10 mouse cellular contexts compared by ENCODE assay signal in genomic region chr13:80557156-80557555, GRCm38 (mm10).
DNase-seq lines count a peak whose midpoint lies in the region; ATAC-seq and TF ChIP-seq lines count a peak whose summit lies in the region.
"Had no signal": no experiment of that assay in that cellular context is flagged by ENCODE, and none has a peak within 500 bp of the region (broad histone marks: within the 10 kb centered on the region; RNA-seq: fewer than 3 reads in every experiment).

No protein-coding gene starts in this region.

- TF ChIP-seq CTCF in forebrain, postnatal 0 days (IDR thresholded peaks at IDR 0.05; ENCODE audit: low read depth), result no peak

- H3K4me2 ChIP-seq in forebrain, embryonic 11.5 days (ENCODE audit: low read depth, low read length, severe bottlenecking), result no peak overlapping the region
- H3K4me2 ChIP-seq in forebrain, postnatal 0 days (ENCODE audit: low read depth), result no peak overlapping the region
- H3K4me2 ChIP-seq in embryonic facial prominence, embryonic 14.5 days (ENCODE audit: low read depth, low read length), result no peak overlapping the region
- H3K4me2 ChIP-seq: lung, embryonic 15.5 days had no signal

- no peaks in the 10 kb centered on the region for H3K27me3 ChIP-seq in forebrain, embryonic 11.5 days (ENCODE audit: control insufficient read depth, insufficient read depth, low read length)
- H3K27me3 ChIP-seq in forebrain, postnatal 0 days (ENCODE audit: insufficient read depth, low read length), result no peaks in the 10 kb centered on the region
- H3K27me3 ChIP-seq in embryonic facial prominence, embryonic 14.5 days (replicated peaks; ENCODE audit: control insufficient read depth, insufficient read depth, low read length), result no peaks in the 10 kb centered on the region
- H3K27me3 ChIP-seq: lung, embryonic 15.5 days had no signal

- intact Hi-C loops in heart, postnatal 36 days (cut with DNase I), result no loop called here

- H3K27ac ChIP-seq in forebrain, embryonic 11.5 days (ENCODE audit: low read depth, low read length), result no peak overlapping the region
- H3K27ac ChIP-seq in forebrain, postnatal 0 days (ENCODE audit: low read depth, low read length), result no peak overlapping the region
- no peak overlapping the region for H3K27ac ChIP-seq in embryonic facial prominence, embryonic 14.5 days (replicated peaks; ENCODE audit: low read depth, low read length)
- H3K27ac ChIP-seq: lung, embryonic 15.5 days had no signal

- ATAC-seq in forebrain, embryonic 11.5 days (replicated peaks; ENCODE audit: low FRiP score), result 0 out of 2 replicates have a peak, but pooled peaks have one; percentile 55
- ATAC-seq in forebrain, postnatal 0 days, result no peak; the same call in 1 of the 2 replicates
- ATAC-seq in embryonic facial prominence, embryonic 14.5 days (ENCODE audit: low read depth), result peak; percentile 84

- no peaks in the 10 kb centered on the region for H3K4me1 ChIP-seq in forebrain, embryonic 11.5 days (replicated peaks; ENCODE audit: control insufficient read depth, insufficient read depth, low read length)
- H3K4me1 ChIP-seq in forebrain, postnatal 0 days (ENCODE audit: insufficient read depth), result no peaks in the 10 kb centered on the region
- no peaks in the 10 kb centered on the region for H3K4me1 ChIP-seq in embryonic facial prominence, embryonic 14.5 days (ENCODE audit: control insufficient read depth, insufficient read depth, low read length)
- H3K4me1 ChIP-seq: lung, embryonic 15.5 days had no signal

- H3K9ac ChIP-seq in forebrain, embryonic 11.5 days (ENCODE audit: low read length), result no peak overlapping the region
- H3K9ac ChIP-seq in forebrain, postnatal 0 days, result no peak overlapping the region
- H3K9ac ChIP-seq in embryonic facial prominence, embryonic 14.5 days (ENCODE audit: low read depth, low read length), result no peak overlapping the region
- H3K9ac ChIP-seq: lung, embryonic 15.5 days had no signal

- DNase-seq in forebrain, embryonic 11.5 days (ENCODE audit: low spot score), result no peak
- no peak for DNase-seq in forebrain, postnatal 0 days
- DNase-seq in MN1 (ENCODE audit: low spot score), result peak; percentile 6
- peak; percentile 56 for DNase-seq in embryonic facial prominence, embryonic 14.5 days (ENCODE audit: low spot score)
- DNase-seq in heart, postnatal 36 days, result peak; percentile 2 to 3
- no peak for DNase-seq in right cerebral cortex, postnatal 14 days
- DNase-seq in ovary, adult 18-20 months (ENCODE audit: low spot score), result no peak
- no peak for DNase-seq in lung, postnatal 14 days
- DNase-seq: layer of hippocampus, adult 9-11 months had no signal

- H3K9me3 ChIP-seq in forebrain, embryonic 11.5 days (ENCODE audit: control insufficient read depth, low read length), result no peaks in the 10 kb centered on the region
- no peaks in the 10 kb centered on the region for H3K9me3 ChIP-seq in forebrain, postnatal 0 days (ENCODE audit: low read length)
- H3K9me3 ChIP-seq in embryonic facial prominence, embryonic 14.5 days (ENCODE audit: control insufficient read depth, low read length), result no peaks in the 10 kb centered on the region
- H3K9me3 ChIP-seq: lung, embryonic 15.5 days had no signal

- no peak overlapping the region for H3K4me3 ChIP-seq in forebrain, embryonic 11.5 days (ENCODE audit: low read depth, low read length)
- H3K4me3 ChIP-seq in forebrain, postnatal 0 days (ENCODE audit: low read depth, low read length), result no peak overlapping the region
- no peak overlapping the region for H3K4me3 ChIP-seq in embryonic facial prominence, embryonic 14.5 days (ENCODE audit: low read depth, low read length)
- H3K4me3 ChIP-seq: lung, embryonic 15.5 days had no signal

- H3K36me3 ChIP-seq in forebrain, embryonic 11.5 days (ENCODE audit: control insufficient read depth, insufficient read depth, low read length), result no peaks in the 10 kb centered on the region
- H3K36me3 ChIP-seq in forebrain, postnatal 0 days (ENCODE audit: insufficient read depth), result no peaks in the 10 kb centered on the region
- no peaks in the 10 kb centered on the region for H3K36me3 ChIP-seq in embryonic facial prominence, embryonic 14.5 days (ENCODE audit: control insufficient read depth, insufficient read depth, low read length)
- H3K36me3 ChIP-seq: lung, embryonic 15.5 days had no signal

Comparison
In these comparisons a context has a peak if more than half of its experiments do, and no peak if none do; other contexts are left out.
1. DNase-seq: peak in MN1 (single experiment), embryonic facial prominence, embryonic 14.5 days (single experiment) and heart, postnatal 36 days (2 of 2); none in forebrain, embryonic 11.5 days (single experiment), forebrain, postnatal 0 days (single experiment), right cerebral cortex, postnatal 14 days (single experiment), ovary, adult 18-20 months (single experiment) and lung, postnatal 14 days (single experiment).